Mouse (Mus musculus): ENCODE data around the gene Pam. TPM values are rescaled to one million over a fixed set of nuclear protein-coding genes. Genes with fewer than 3 reads are reported as not detected.
"Not testable (repeated sequence)": the region's sequence is repeated elsewhere in the genome, so short reads cannot be mapped to it uniquely, and the experiment has no call there.

The Pam gene
- polyA plus RNA-seq, 1 experiment from 2014 or later: 27.2 TPM

GRCm38 (mm10) chr1:97768089-97768488, 327.4 kb downstream of the Pam start:
- no peaks in the 10 kb centered on the region for H3K36me3 ChIP-seq
- H3K4me3 ChIP-seq: no peak overlapping the region
- no peak for ATAC-seq (ENCODE audit: low FRiP score, low read depth)
- no peaks in the 10 kb centered on the region for H3K27me3 ChIP-seq
- no peaks in the 10 kb centered on the region for H3K9me3 ChIP-seq
- H3K4me2 ChIP-seq (replicated peaks): peak overlapping the region; percentile 79
- 0 out of 2 replicates have a peak overlapping the region, but pooled peaks have one; percentile 28 for H3K9ac ChIP-seq (replicated peaks)
- WGBS: 83% methylated on average over 2 of the region's 2 CpGs
- H3K27ac ChIP-seq (replicated peaks): no peak overlapping the region
- H3K4me1 ChIP-seq: peaks cover 22% of the 10 kb centered on the region; the same call in 1 of the 2 replicates

GRCm38 (mm10) chr1:97765712-97766111, 329.7 kb downstream of the Pam start:
- H3K36me3 ChIP-seq; H3K9me3 ChIP-seq; H3K27ac ChIP-seq (replicated peaks); H3K4me3 ChIP-seq; ATAC-seq (ENCODE audit: low FRiP score, low read depth); H3K4me2 ChIP-seq (replicated peaks); H3K27me3 ChIP-seq; H3K9ac ChIP-seq (replicated peaks): not testable (repeated sequence)
- H3K4me1 ChIP-seq: peaks cover 19% of the 10 kb centered on the region; the same call in 1 of the 2 replicates
- 94% methylated on average over 4 of the region's 4 CpGs for WGBS

GRCm38 (mm10) chr1:97761477-97761876, 334.0 kb downstream of the Pam start:
- H3K36me3 ChIP-seq: no peaks in the 10 kb centered on the region; the same call in 1 of the 2 replicates
- no peak for ATAC-seq (ENCODE audit: low FRiP score, low read depth)
- H3K27me3 ChIP-seq: no peaks in the 10 kb centered on the region
- no peak overlapping the region for H3K4me2 ChIP-seq (replicated peaks)
- H3K4me3 ChIP-seq: no peak overlapping the region
- H3K9me3 ChIP-seq: no peaks in the 10 kb centered on the region
- WGBS: 85% methylated on average over 6 of the region's 6 CpGs
- no peak overlapping the region for H3K27ac ChIP-seq (replicated peaks)
- H3K4me1 ChIP-seq: no peaks in the 10 kb centered on the region
- no peak overlapping the region for H3K9ac ChIP-seq (replicated peaks)

DNA sequence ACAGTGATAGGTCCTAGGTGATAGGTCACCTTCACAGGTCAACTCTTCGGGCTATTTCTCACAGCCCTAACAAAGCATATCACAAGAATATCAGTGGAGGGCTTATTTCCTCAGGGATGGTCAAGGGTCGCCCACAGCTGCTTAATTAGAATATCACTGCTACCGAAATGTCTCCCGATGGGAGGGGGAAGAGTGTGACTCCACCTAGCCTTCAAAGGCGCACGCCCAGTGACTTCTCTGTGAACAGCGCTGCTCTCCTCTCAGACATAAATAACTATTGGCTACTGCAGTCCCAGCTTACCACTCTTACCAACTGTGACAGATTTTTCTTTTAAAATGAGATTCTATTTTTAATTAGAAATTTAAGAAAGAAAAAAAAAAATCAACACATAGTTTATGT, 334.8 kb downstream of the Pam start:
- Histone ChIP-seq H3K4me1 (no peaks in the 10 kb centered on the region), H3K36me3 (peaks cover under 1% of the 10 kb centered on the region; the same call in 1 of the 2 replicates), H3K4me3 (no peak overlapping the region), H3K27ac (replicated peaks) (no peak overlapping the region), H3K4me2 (replicated peaks) (no peak overlapping the region), H3K9me3 (no peaks in the 10 kb centered on the region), H3K9ac (replicated peaks) (no peak overlapping the region), H3K27me3 (no peaks in the 10 kb centered on the region)
- 83% methylated on average over 7 of the region's 7 CpGs for WGBS
- ATAC-seq (ENCODE audit: low FRiP score, low read depth): no peak

- Histone ChIP-seq H3K4me1 (no peaks in the 10 kb centered on the region), H3K27me3 (no peaks in the 10 kb centered on the region), H3K9me3 (no peaks in the 10 kb centered on the region), H3K27ac (replicated peaks) (no peak overlapping the region), H3K4me2 (replicated peaks) (no peak overlapping the region), H3K9ac (replicated peaks) (no peak overlapping the region), H3K4me3 (no peak overlapping the region), H3K36me3 (peaks cover 8% of the 10 kb centered on the region)
- no peak for ATAC-seq (ENCODE audit: low FRiP score, low read depth)
Measured at GRCm38 (mm10) chr1:97759841-97760240, 335.6 kb downstream of the Pam start.

DNA sequence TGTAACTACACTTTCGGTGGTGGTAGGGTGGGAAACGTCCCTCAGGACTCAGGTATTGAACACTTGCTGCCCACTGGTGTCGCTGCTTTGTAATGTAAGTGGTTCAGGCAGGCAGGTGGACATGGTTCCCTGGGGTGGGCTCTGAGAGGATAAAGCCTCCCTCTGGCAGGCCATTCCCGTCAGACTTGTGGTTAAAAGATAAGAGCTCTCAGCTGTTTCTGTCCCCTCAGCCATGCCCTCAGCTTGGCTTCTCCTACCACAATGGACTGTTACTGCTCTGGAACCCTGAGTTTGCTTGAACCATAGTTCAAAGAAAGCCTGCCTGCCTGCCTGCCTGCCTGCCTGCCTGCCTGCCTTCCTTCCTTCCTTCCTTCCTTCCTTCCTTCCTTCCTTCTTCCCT, 341.1 kb downstream of the Pam start:
- Histone ChIP-seq H3K9ac (replicated peaks) (no peak overlapping the region), H3K4me1 (no peaks in the 10 kb centered on the region), H3K27ac (replicated peaks) (no peak overlapping the region), H3K36me3 (peaks cover 35% of the 10 kb centered on the region), H3K27me3 (no peaks in the 10 kb centered on the region), H3K9me3 (no peaks in the 10 kb centered on the region), H3K4me3 (no peak overlapping the region), H3K4me2 (replicated peaks) (no peak overlapping the region)
- WGBS: 83% methylated on average over 4 of the region's 4 CpGs
- no peak for ATAC-seq (ENCODE audit: low FRiP score, low read depth)

GRCm38 (mm10) chr1:97753216-97753615, 342.2 kb downstream of the Pam start:
- no peak overlapping the region for H3K4me3 ChIP-seq
- H3K4me2 ChIP-seq (replicated peaks): no peak overlapping the region
- H3K4me1 ChIP-seq: no peaks in the 10 kb centered on the region
- H3K36me3 ChIP-seq: peaks cover 41% of the 10 kb centered on the region
- no peaks in the 10 kb centered on the region for H3K27me3 ChIP-seq
- no peaks in the 10 kb centered on the region for H3K9me3 ChIP-seq
- H3K27ac ChIP-seq (replicated peaks): no peak overlapping the region
- no peak for ATAC-seq (ENCODE audit: low FRiP score, low read depth)
- H3K9ac ChIP-seq (replicated peaks): no peak overlapping the region

- Histone ChIP-seq H3K4me3 (no peak overlapping the region), H3K9me3 (no peaks in the 10 kb centered on the region), H3K36me3 (peaks cover 58% of the 10 kb centered on the region), H3K9ac (replicated peaks) (no peak overlapping the region), H3K4me2 (replicated peaks) (no peak overlapping the region), H3K27me3 (no peaks in the 10 kb centered on the region), H3K4me1 (no peaks in the 10 kb centered on the region), H3K27ac (replicated peaks) (no peak overlapping the region)
- ATAC-seq (ENCODE audit: low FRiP score, low read depth): no peak
- 87% methylated on average over 3 of the region's 3 CpGs for WGBS
Measured at GRCm38 (mm10) chr1:97748163-97748562, 347.3 kb downstream of the Pam start.

DNA sequence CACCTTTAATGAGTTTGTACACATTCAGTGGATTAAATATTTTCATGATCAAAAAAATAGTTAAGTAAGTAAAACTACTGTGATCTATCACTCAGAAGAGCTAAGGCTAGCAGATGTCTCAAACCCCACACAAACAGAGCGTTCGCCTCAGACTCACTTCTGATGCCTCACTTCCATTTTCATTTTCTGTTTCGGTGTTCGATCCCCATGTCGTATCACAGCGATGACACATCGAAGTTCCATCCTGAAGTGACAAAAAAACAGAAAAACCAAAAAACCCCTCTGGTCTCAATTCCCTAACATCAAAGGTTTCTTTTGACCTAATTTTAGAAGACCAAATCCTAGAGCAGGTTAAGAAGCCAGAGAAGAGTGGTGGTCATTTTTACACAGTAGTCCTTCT, 349.2 kb downstream of the Pam start:
- no peaks in the 10 kb centered on the region for H3K4me1 ChIP-seq
- no peak overlapping the region for H3K4me2 ChIP-seq (replicated peaks)
- 93% methylated on average over 7 of the region's 7 CpGs for WGBS
- H3K9ac ChIP-seq (replicated peaks): no peak overlapping the region
- H3K27me3 ChIP-seq: no peaks in the 10 kb centered on the region
- no peak overlapping the region for H3K27ac ChIP-seq (replicated peaks)
- ATAC-seq (ENCODE audit: low FRiP score, low read depth): no peak
- H3K4me3 ChIP-seq: no peak overlapping the region
- H3K9me3 ChIP-seq: no peaks in the 10 kb centered on the region
- H3K36me3 ChIP-seq: peaks cover 55% of the 10 kb centered on the region

GRCm38 (mm10) chr1:97745712-97746111, 349.7 kb downstream of the Pam start:
- WGBS: 88% methylated on average over 4 of the region's 4 CpGs
- Histone ChIP-seq H3K4me1 (no peaks in the 10 kb centered on the region), H3K9me3 (no peaks in the 10 kb centered on the region), H3K27me3 (no peaks in the 10 kb centered on the region), H3K36me3 (peaks cover 55% of the 10 kb centered on the region), H3K27ac (replicated peaks) (no peak overlapping the region), H3K4me3 (no peak overlapping the region), H3K4me2 (replicated peaks) (no peak overlapping the region), H3K9ac (replicated peaks) (no peak overlapping the region)
- ATAC-seq (ENCODE audit: low FRiP score, low read depth): no peak
